Mouse (Mus musculus) midbrain, embryonic 14.5 days (tissue): ENCODE data around the gene Aqp3. TPM values are rescaled to one million over a fixed set of nuclear protein-coding genes. Genes with fewer than 3 reads are reported as not detected.
"Not testable (repeated sequence)": the region's sequence is repeated elsewhere in the genome, so short reads cannot be mapped to it uniquely, and the experiment has no call there.

Source experiments
- ATAC-seq: fragments of 200-750 bp; cut with Nextera tagmentation; 2 replicates; pipeline ENCODE4 v1.8.0; 2017; ENCODE audit warnings: moderate number of reproducible peaks, moderate library complexity; ENCODE audit not compliant: low FRiP score, low TSS enrichment
- DNase-seq: peaks from one replicate; pipeline ENCODE4 v3.0.0-alpha.2; 2015
- H3K27ac ChIP-seq: fragments of 300-500 bp; sonication (generic); replicated peaks from 2 replicates; pipeline ENCODE4 v1.5.1; 2014; ENCODE audit warnings: mild to moderate bottlenecking, low read depth, low read length, moderate library complexity
- H3K27me3 ChIP-seq: fragments of 300-500 bp; sonication (generic); 2 replicates; pipeline ENCODE4 v1.6.1; 2014; ENCODE audit warnings: low read length, control low read depth, mixed read lengths; ENCODE audit not compliant: control insufficient read depth, insufficient read depth
- H3K36me3 ChIP-seq: fragments of 300-500 bp; sonication (generic); 2 replicates; pipeline ENCODE4 v1.6.1; 2014; ENCODE audit warnings: low read length, control low read depth; ENCODE audit not compliant: control insufficient read depth, insufficient read depth
- H3K4me1 ChIP-seq: fragments of 300-500 bp; sonication (generic); 2 replicates; pipeline ENCODE4 v1.6.1; 2014; ENCODE audit warnings: mild to moderate bottlenecking, antibody characterized with exemption, low read length, control low read depth; ENCODE audit not compliant: control insufficient read depth, insufficient read depth
- H3K4me2 ChIP-seq: fragments of 300-500 bp; sonication (generic); 2 replicates; pipeline ENCODE4 v1.6.1; 2014; ENCODE audit warnings: mild to moderate bottlenecking, low read length, moderate library complexity
- H3K4me3 ChIP-seq: fragments of 300-500 bp; sonication (generic); replicated peaks from 2 replicates; pipeline ENCODE4 v1.5.1; 2014; ENCODE audit warnings: low read depth, low read length
- H3K9ac ChIP-seq: fragments of 300-500 bp; sonication (generic); replicated peaks from 2 replicates; pipeline ENCODE4 v1.6.1; 2014; ENCODE audit warnings: mild to moderate bottlenecking, low read length, moderate library complexity
- H3K9me3 ChIP-seq: fragments of 300-500 bp; sonication (generic); 2 replicates; pipeline ENCODE4 v1.6.1; 2016; ENCODE audit warnings: low read length, control low read depth, mixed read lengths; ENCODE audit not compliant: control insufficient read depth
- WGBS: fragments of 180-500 bp; shearing (Covaris S2); extraction: QIAGEN DNeasy Blood & Tissue Kit; methylation state at CpG from one replicate; pipeline ENCODE4 v1.1.7; 2014; 5-methylcytosine and 5-hydroxymethylcytosine counted together
- polyA plus RNA-seq: library from polyadenylated mRNA; unstranded; fragments of >200 nt; fragmentation: Nextera tagmentation; extraction: Ambion mirVana; gene quantifications from 2 replicates; pipeline ENCODE4 v1.2.1, GENCODE M21; 2014

The Aqp3 gene
- polyA plus RNA-seq, 1 experiment from 2014 or later, result not detected

DNA sequence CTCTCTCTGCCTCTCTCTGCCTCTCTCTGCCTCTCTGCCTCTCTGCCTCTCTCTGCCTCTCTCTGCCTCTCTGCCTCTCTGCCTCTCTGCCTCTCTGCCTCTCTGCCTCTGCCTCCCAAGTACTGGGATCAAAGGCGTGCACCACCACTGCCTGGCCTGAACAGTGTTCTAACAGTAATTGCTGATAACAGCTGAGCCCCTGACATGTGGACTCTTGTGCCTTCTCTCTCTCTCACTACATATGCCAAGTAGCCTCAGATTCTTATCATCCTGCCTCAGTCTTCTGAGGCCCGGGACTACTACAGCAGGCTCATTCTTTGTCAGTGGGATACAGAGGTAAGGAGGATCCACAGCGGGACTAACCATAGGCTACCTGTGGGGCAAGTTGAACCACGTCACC is 15.2 kb downstream of the Aqp3 start:
- H3K9ac ChIP-seq, DNase-seq, H3K9me3 ChIP-seq, H3K27me3 ChIP-seq, H3K4me2 ChIP-seq, H3K4me3 ChIP-seq, H3K27ac ChIP-seq, ATAC-seq, H3K36me3 ChIP-seq, H3K4me1 ChIP-seq: not testable (repeated sequence)
- 65% methylated on average over 4 of the region's 4 CpGs for WGBS

DNA sequence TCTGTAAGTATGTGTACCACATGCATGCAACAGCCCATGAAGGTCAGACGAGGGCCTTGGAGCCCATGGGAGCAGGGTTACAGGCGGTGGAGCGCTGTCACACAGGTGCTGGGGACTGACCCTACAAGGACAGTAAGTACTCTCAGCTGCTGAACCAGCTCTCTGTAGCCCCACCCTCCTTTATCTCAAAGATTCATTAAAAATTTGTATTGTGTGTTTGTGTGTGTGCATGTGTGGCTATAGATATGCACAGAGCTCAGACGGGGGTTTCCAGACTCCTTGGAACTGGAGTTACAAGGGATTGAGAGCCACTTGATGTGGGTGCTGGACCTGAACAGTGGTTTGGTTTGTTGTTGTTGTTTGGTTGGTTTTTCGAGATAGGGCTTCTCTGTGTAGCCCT is 16.2 kb downstream of the Aqp3 start:
- 83% methylated on average over 5 of the region's 5 CpGs for WGBS
- no peak for ATAC-seq

GRCm38 (mm10) chr4:41078726-41079125 is 19.3 kb downstream of the Aqp3 start:
- Histone ChIP-seq H3K9ac (no peak overlapping the region), H3K4me2 (no peak overlapping the region), H3K36me3 (no peaks in the 10 kb centered on the region), H3K9me3 (0 out of 2 replicates have a peak, but pooled peaks cover 2% of the 10 kb centered on the region), H3K27ac (no peak overlapping the region), H3K27me3 (no peaks in the 10 kb centered on the region), H3K4me3 (no peak overlapping the region), H3K4me1 (no peaks in the 10 kb centered on the region)
- DNase-seq (no peak), ATAC-seq (no peak)
- 82% methylated on average over 6 of the region's 6 CpGs for WGBS

More for the DNA sequence above, 16.2 kb downstream of the Aqp3 start:
- H3K9me3 ChIP-seq, result 0 out of 2 replicates have a peak, but pooled peaks cover 2% of the 10 kb centered on the region
- no peak overlapping the region for H3K27ac ChIP-seq
- H3K4me3 ChIP-seq, result no peak overlapping the region
- H3K4me1 ChIP-seq, result no peaks in the 10 kb centered on the region
- H3K27me3 ChIP-seq, result no peaks in the 10 kb centered on the region
- H3K4me2 ChIP-seq, result no peak overlapping the region
- no peak overlapping the region for H3K9ac ChIP-seq
- no peaks in the 10 kb centered on the region for H3K36me3 ChIP-seq
- DNase-seq, result no peak

DNA sequence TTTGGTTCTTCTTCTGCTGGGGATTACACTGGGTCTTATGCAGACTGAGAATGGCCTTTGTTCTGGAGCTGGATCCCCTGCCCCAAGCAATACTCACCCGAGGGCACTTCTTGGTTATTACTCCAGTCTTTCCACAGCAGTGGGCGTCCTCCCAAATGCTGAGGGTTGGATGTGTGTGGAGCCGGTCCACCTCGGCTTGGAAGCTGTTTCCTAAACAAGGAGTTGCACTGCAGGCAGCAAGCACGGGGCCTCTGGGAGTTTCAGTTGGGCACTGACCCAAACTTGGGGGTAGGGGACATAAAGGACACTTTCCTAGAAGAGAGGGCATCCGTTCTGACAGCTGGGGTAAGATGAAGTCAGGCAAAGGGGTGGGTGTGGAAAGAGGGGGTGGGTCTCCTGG is 23.5 kb downstream of the Aqp3 start:
- no peaks in the 10 kb centered on the region for H3K4me1 ChIP-seq
- no peaks in the 10 kb centered on the region for H3K27me3 ChIP-seq
- WGBS, result 81% methylated on average over 6 of the region's 6 CpGs
- H3K36me3 ChIP-seq, result no peaks in the 10 kb centered on the region
- H3K4me2 ChIP-seq, result no peak overlapping the region
- H3K27ac ChIP-seq, result no peak overlapping the region
- ATAC-seq, result no peak
- no peak overlapping the region for H3K4me3 ChIP-seq
- DNase-seq, result no peak
- no peak overlapping the region for H3K9ac ChIP-seq
- no peaks in the 10 kb centered on the region for H3K9me3 ChIP-seq

DNA sequence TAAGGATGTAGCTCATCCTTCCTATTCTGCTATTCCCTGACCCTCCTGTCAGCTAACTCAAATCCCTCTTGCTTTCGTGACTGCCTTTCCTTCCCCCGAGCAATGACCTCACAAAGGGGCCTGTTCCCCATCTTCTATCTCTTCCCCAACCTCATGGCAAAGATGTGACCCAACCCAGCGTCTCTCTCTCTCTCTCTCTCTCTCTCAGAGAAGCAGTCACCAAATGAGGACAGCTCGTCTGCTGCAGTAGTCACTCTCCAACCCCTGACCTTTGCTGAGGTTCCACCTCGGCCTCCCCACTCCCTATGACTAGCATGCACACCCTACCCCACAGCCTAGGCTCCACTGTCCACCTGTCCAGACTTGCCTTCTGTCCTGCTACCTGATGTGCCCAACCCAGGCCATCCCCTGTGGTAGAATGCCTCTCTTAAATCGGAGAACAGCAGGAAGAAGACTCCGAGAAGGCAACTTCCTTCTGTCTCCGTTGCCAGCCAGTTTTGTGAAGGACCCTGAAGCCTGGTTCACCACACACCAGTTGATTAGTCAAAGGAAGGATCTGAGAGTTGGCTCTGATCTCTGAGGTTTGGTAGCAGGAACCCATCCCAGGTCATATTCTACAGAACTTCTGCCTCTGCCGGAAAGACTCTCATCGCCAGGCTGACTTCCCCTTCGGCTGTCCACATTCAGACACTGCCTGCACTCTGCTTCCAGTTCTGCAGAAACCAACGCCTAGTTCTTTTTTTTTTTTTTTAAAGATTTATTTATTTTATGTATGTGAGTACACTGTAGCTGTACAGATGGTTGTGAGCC is 24.8 kb downstream of the Aqp3 start:
- Histone ChIP-seq H3K4me2 (no peak overlapping the region), H3K4me1 (no peaks in the 10 kb centered on the region), H3K27ac (no peak overlapping the region), H3K4me3 (no peak overlapping the region), H3K9ac (no peak overlapping the region), H3K27me3 (no peaks in the 10 kb centered on the region), H3K36me3 (no peaks in the 10 kb centered on the region), H3K9me3 (no peaks in the 10 kb centered on the region)
- DNase-seq (no peak), ATAC-seq (no peak)
- WGBS, result 86% methylated on average over 12 of the region's 12 CpGs

DNA sequence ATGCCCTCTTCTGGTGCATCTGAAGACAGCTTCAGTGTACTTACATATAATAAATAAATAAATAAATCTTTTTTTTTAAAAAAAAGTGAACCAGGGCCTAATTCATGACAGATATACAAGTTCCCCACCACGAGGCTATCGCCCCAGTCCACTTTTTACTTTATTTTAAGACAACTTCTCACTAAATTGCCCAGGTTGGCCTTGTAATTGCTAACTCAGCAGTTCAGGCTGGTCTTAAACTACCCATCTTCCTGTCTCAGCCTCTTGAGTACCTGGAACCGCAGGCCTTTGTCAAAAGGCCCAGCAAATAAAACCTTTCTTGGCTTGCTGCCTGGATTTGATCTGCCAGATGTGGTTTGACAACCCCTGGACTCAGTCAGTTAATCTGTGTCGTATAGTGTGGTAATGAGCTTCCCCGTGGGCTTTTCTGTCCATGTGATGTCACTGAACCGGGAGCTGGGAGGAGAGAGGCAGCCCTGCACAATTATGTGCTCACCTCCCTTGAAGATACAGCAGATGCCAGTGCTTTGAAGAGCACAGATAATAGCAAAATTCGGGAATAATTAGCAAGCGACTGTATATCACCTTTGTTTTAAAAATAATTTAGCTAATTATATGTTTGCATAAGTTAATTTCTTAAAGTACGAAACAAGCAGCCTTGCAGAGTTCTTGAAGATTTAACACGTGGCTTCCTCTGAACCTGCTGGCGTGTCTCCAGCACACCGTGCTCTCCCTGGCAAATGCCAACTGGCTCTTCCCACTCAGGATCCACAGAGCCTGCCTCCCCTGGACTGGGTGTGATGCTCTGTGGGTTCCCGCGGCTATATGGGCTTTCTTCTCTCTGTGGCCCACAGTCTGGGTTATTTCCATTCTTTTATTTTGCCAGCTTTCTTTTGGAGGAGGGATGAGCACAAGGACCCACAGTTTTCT is 26.2 kb downstream of the Aqp3 start:
- H3K9me3 ChIP-seq, result no peaks in the 10 kb centered on the region
- H3K4me1 ChIP-seq, result no peaks in the 10 kb centered on the region
- 76% methylated on average over 14 of the region's 14 CpGs for WGBS
- no peak overlapping the region for H3K4me3 ChIP-seq
- no peak overlapping the region for H3K27ac ChIP-seq
- peak; percentile 18 for DNase-seq
- no peak for ATAC-seq
- no peaks in the 10 kb centered on the region for H3K36me3 ChIP-seq
- H3K4me2 ChIP-seq, result no peak overlapping the region
- no peaks in the 10 kb centered on the region for H3K27me3 ChIP-seq
- no peak overlapping the region for H3K9ac ChIP-seq

DNA sequence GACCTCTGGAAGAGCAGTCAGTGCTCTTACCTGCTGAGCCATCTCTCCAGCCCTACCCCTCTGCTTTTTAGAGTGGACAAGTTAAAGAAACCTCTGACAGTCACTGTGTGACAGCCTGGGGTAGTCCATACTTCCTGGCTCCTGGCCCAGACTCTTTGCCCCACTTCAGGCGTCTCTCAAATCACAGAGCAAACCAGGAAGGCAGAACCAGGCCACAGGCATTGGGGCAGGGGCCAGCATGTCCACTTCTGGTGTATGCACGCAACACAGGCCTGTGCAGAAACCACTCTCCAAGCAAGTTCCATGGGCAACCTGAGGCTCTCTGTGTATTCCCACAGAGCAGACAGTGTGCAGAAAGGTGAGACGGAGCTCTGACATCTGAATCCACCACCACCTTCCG is 32.8 kb downstream of the Aqp3 start:
- H3K9ac ChIP-seq, result no peak overlapping the region
- H3K36me3 ChIP-seq, result no peaks in the 10 kb centered on the region
- H3K9me3 ChIP-seq, result no peaks in the 10 kb centered on the region
- 92% methylated on average over 4 of the region's 4 CpGs for WGBS
- ATAC-seq, result no peak
- no peak overlapping the region for H3K4me3 ChIP-seq
- H3K27me3 ChIP-seq, result no peaks in the 10 kb centered on the region
- no peaks in the 10 kb centered on the region for H3K4me1 ChIP-seq
- no peak for DNase-seq
- no peak overlapping the region for H3K27ac ChIP-seq
- H3K4me2 ChIP-seq, result no peak overlapping the region

- ATAC-seq, result no peak
- Histone ChIP-seq H3K36me3 (no peaks in the 10 kb centered on the region), H3K4me1 (no peaks in the 10 kb centered on the region), H3K9me3 (no peaks in the 10 kb centered on the region), H3K4me3 (no peak overlapping the region), H3K27ac (no peak overlapping the region), H3K9ac (no peak overlapping the region), H3K4me2 (no peak overlapping the region), H3K27me3 (no peaks in the 10 kb centered on the region)
- peak; percentile 17 for DNase-seq
- 21% methylated on average over 16 of the region's 16 CpGs for WGBS
These were observed 33.9 kb downstream of the Aqp3 start for GRCm38 (mm10) chr4:41063894-41064673.
